Mouse (Mus musculus) embryonic fibroblast, embryonic 13.5 days (primary cell): ENCODE measurements around the gene Lima1.

Experiments
- CTCF ChIP-seq: IDR thresholded peaks from 2 replicates; pipeline ENCODE4 v1.5.1; 2011; ENCODE audit warnings: mild to moderate bottlenecking, control low read depth, low read length, moderate library complexity, borderline replicate concordance; ENCODE audit not compliant: insufficient read depth
- POLR2A ChIP-seq: IDR thresholded peaks from 2 replicates; pipeline ENCODE4 v1.6.1; 2011; ENCODE audit warnings: low read depth, mild to moderate bottlenecking, control low read depth, low read length, moderate library complexity

GRCm38 (mm10) chr15:99767467-99767866, 107.8 kb downstream of the Lima1 start:
- TF ChIP-seq CTCF (no peak), POLR2A (no peak)
